Mouse (Mus musculus) embryonic fibroblast, embryonic 13.5 days (primary cell): ENCODE results near the gene Rdh16f1.
"Not testable (repeated sequence)": the region's sequence is repeated elsewhere in the genome, so short reads cannot be mapped to it uniquely, and the experiment has no call there.

ENCODE experiments used
- CTCF ChIP-seq: IDR thresholded peaks from 2 replicates; pipeline ENCODE4 v1.5.1; 2011; ENCODE audit warnings: mild to moderate bottlenecking, control low read depth, low read length, moderate library complexity, borderline replicate concordance; ENCODE audit not compliant: insufficient read depth
- POLR2A ChIP-seq: IDR thresholded peaks from 2 replicates; pipeline ENCODE4 v1.6.1; 2011; ENCODE audit warnings: low read depth, mild to moderate bottlenecking, control low read depth, low read length, moderate library complexity

GRCm38 (mm10) chr10:127834186-127834585 lies 74.6 kb downstream of the Rdh16f1 start:
- TF ChIP-seq CTCF, POLR2A: not testable (repeated sequence)
